ENCODE assay signal across 9 mouse cellular contexts in the genomic region with DNA sequence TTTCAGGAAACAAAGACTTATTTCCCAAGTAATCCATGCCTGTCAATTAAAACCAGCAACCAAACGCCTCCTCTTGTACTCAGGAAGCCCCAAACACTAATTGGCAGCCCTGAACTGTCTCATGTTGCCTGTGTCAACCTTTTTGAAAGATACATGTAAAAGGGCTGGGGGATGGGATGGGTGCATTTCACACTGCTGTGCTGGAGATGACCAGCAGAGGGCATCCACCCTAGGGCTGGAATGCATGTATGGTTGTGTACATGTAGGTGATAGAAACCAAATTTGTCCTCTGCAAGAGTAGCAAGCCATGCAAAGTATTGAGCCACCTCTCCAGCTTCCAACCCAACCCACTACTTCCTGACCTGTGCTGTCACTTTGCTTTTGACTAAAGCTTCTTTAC. TPM values are rescaled to one million over a fixed set of nuclear protein-coding genes. Genes with fewer than 3 reads are reported as not detected.
DNase-seq lines count a peak whose midpoint lies in the region; ATAC-seq and TF ChIP-seq lines count a peak whose summit lies in the region.
"Had no signal": no experiment of that assay in that cellular context is flagged by ENCODE, and none has a peak within 500 bp of the region (broad histone marks: within the 10 kb centered on the region; RNA-seq: fewer than 3 reads in every experiment).

No protein-coding gene starts in this region.

- peak; percentile 30 to 47 for DNase-seq in urinary bladder, adult 18-20 months (ENCODE audit: low spot score in 2 of 2)
- DNase-seq in urinary bladder, adult 2 months (ENCODE audit: low spot score), result no peak
- DNase-seq in limb, embryonic 11.5 days (ENCODE audit: low spot score), result peak; percentile 75
- DNase-seq in retina, postnatal 1 day, result peak; percentile 76
- peak; percentile 54 for DNase-seq in urinary bladder, postnatal 25 days (ENCODE audit: low spot score)

- WGBS in bone marrow, adult 2 months, result 7% methylated on average over 1 of the region's 1 CpGs
- WGBS in limb, embryonic 11.5 days, result 28% methylated on average over 1 of the region's 1 CpGs

- no peaks in the 10 kb centered on the region for H3K27me3 ChIP-seq in limb, embryonic 11.5 days (ENCODE audit: control insufficient read depth, insufficient read depth, low read length)

- no peaks in the 10 kb centered on the region for H3K36me3 ChIP-seq in limb, embryonic 11.5 days (ENCODE audit: control insufficient read depth, insufficient read depth, low read length)

- H3K27ac ChIP-seq in bone marrow, adult 2 months (ENCODE audit: control insufficient read depth, insufficient read depth, low read depth, low read length, poor library complexity), result no peak overlapping the region
- H3K27ac ChIP-seq in limb, embryonic 11.5 days (replicated peaks; ENCODE audit: low read depth, low read length), result no peak overlapping the region

- TF ChIP-seq CTCF in bone marrow, adult 2 months (IDR thresholded peaks at IDR 0.05; ENCODE audit: control insufficient read depth, insufficient read depth, low read length), result peak; percentile 94

- H3K4me3 ChIP-seq in bone marrow, adult 2 months (replicated peaks; ENCODE audit: control insufficient read depth, low read depth, low read length), result no peak overlapping the region
- H3K4me3 ChIP-seq in limb, embryonic 11.5 days (ENCODE audit: low read depth, low read length), result no peak overlapping the region

- H3K9ac ChIP-seq in limb, embryonic 11.5 days (ENCODE audit: low read length), result no peak overlapping the region

- H3K4me2 ChIP-seq in limb, embryonic 11.5 days (ENCODE audit: low read depth, severe bottlenecking), result no peak overlapping the region

- ATAC-seq in erythroblast, adult 5-6 weeks (replicated peaks; ENCODE audit: low FRiP score, poor library complexity, severe bottlenecking), result peak; percentile 51
- ATAC-seq in inflammation-experienced regulatory T-cells, adult 6 months, result peak; percentile 59
- ATAC-seq in limb, embryonic 11.5 days (ENCODE audit: insufficient number of reproducible peaks, low FRiP score, low TSS enrichment, low read depth), result no peak

- TF ChIP-seq POLR2A in bone marrow, adult 2 months (IDR thresholded peaks at IDR 0.05; ENCODE audit: borderline replicate concordance, control insufficient read depth, low read depth, low read length), result no peak

- no peaks in the 10 kb centered on the region for H3K9me3 ChIP-seq in limb, embryonic 11.5 days (ENCODE audit: control insufficient read depth, low read length)

- H3K4me1 ChIP-seq in bone marrow, adult 2 months (ENCODE audit: control insufficient read depth, insufficient read depth, low read length), result no peaks in the 10 kb centered on the region; the same call in 1 of the 2 replicates
- H3K4me1 ChIP-seq in limb, embryonic 11.5 days (ENCODE audit: control insufficient read depth, insufficient read depth, low read length), result peaks cover 8% of the 10 kb centered on the region; the same call in 1 of the 2 replicates

RNA-seq across cellular contexts. Expression of gene Paxip1, which starts 2.4 kb away (rescaled TPM):
- polyA plus RNA-seq in urinary bladder, adult 2 months (2012; rRNA removed), result 15.1 and 16.0 TPM in 2 replicates
- polyA plus RNA-seq in bone marrow, adult 2 months (2011; ENCODE audit: insufficient read depth, insufficient read length, low replicate concordance, missing spikeins), result 41.8 and 47.0 TPM in 2 replicates
- 10.2 and 19.9 TPM in 2 replicates for total RNA-seq in erythroblast, adult 5-6 weeks (2015; ENCODE audit: low replicate concordance)
- total RNA-seq in erythroblast, adult 5-6 weeks (2017; ENCODE audit: low replicate concordance), result 16.8 and 33.9 TPM in 2 replicates
- polyA plus RNA-seq in inflammation-experienced regulatory T-cells, adult 6 months (2017; shearing (Covaris generic)), result 10 to 100 TPM in 2 of 3 experiments, 1 to 10 TPM in 1; 9.8 to 14.6 (median 12.8) TPM
- 53.8 and 61.0 TPM in 2 replicates for polyA plus RNA-seq in limb, embryonic 11.5 days (2014; fragmentation: Nextera tagmentation; extraction: Ambion mirVana)

RNA-seq across cellular contexts. Expression of gene Htr5a, which starts 48.0 kb away (rescaled TPM):
- polyA plus RNA-seq in urinary bladder, adult 2 months (2012; rRNA removed), result not detected in 2 replicates
- polyA plus RNA-seq in bone marrow, adult 2 months (2011; ENCODE audit: insufficient read depth, insufficient read length, low replicate concordance, missing spikeins), result not detected in 2 replicates
- total RNA-seq in erythroblast, adult 5-6 weeks (2015; ENCODE audit: low replicate concordance), result not detected in 2 replicates
- total RNA-seq in erythroblast, adult 5-6 weeks (2017; ENCODE audit: low replicate concordance), result 0.17 TPM in 1 of 2 replicates, not detected in the other
- not detected for polyA plus RNA-seq in inflammation-experienced regulatory T-cells, adult 6 months (2017; shearing (Covaris generic))
- not detected in 2 replicates for polyA plus RNA-seq in limb, embryonic 11.5 days (2014; fragmentation: Nextera tagmentation; extraction: Ambion mirVana)
- polyA plus RNA-seq: heart, embryonic 16.5 days had no signal
